Mouse (Mus musculus) lung, adult 2 months (tissue): Measurements from ENCODE around the gene Rnf167.

ENCODE experiments used
- CTCF ChIP-seq: fragments of 200-500 bp; IDR thresholded peaks from 2 replicates; pipeline ENCODE4 v1.5.1; 2011; ENCODE audit warnings: mild to moderate bottlenecking, low read length, control low read depth; ENCODE audit not compliant: insufficient read depth
- POLR2A ChIP-seq: fragments of 200-500 bp; IDR thresholded peaks from 2 replicates; pipeline ENCODE4 v1.6.1; 2011; ENCODE audit warnings: low read depth, mild to moderate bottlenecking, control low read depth, low read length, borderline replicate concordance; ENCODE audit errors: extremely low read depth

DNA sequence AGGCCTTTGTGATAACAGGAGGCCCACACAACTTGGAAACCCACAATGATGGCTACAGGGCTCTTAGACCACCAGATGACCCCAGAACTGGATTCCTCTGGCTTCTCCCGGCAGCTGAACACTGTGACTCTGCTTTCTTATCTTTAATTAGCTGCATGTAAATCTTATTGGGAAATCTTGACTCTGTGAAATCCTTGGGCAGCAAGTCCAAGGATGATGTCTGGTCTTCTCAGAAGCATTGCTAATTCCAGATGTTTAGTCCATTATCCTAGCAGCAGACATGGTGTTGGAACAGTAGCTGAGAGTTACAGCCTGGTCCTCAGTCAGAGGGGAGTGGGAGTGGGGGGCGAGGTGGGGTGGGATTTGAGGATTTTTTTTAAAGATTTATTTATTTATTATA is 18.6 kb upstream of the Rnf167 start:
- TF ChIP-seq CTCF: no peak
- no peak for TF ChIP-seq POLR2A
